Mouse (Mus musculus) bone marrow, adult 2 months (tissue): ENCODE measurements around the gene Camta1. TPM values are rescaled to one million over a fixed set of nuclear protein-coding genes. Genes with fewer than 3 reads are reported as not detected.

Source experiments
- H3K27ac ChIP-seq: fragments of 200-500 bp; 2 replicates; pipeline ENCODE4 v1.5.1; 2012; ENCODE audit warnings: low read depth, mild to moderate bottlenecking, control low read depth, inconsistent platforms, low read length; ENCODE audit not compliant: control insufficient read depth, poor library complexity, insufficient read depth
- H3K4me1 ChIP-seq: fragments of 200-500 bp; 2 replicates; pipeline ENCODE4 v1.6.1; 2011; ENCODE audit warnings: low read length; ENCODE audit not compliant: control insufficient read depth, insufficient read depth
- H3K4me3 ChIP-seq: fragments of 200-500 bp; replicated peaks from 2 replicates; pipeline ENCODE3; 2011; ENCODE audit warnings: mild to moderate bottlenecking, low read depth, low read length, control low read depth; ENCODE audit not compliant: control insufficient read depth
- CTCF ChIP-seq: fragments of 200-500 bp; IDR thresholded peaks from 2 replicates; pipeline ENCODE4 v1.5.1; 2011; ENCODE audit warnings: low read length, control low read depth; ENCODE audit not compliant: control insufficient read depth, insufficient read depth
- POLR2A ChIP-seq: fragments of 200-500 bp; IDR thresholded peaks from 2 replicates; pipeline ENCODE4 v1.6.1; 2011; ENCODE audit warnings: low read depth, mild to moderate bottlenecking, control low read depth, low read length, borderline replicate concordance; ENCODE audit not compliant: control insufficient read depth
- whole genome bisulfite sequencing: fragments of 180-500 bp; shearing (Covaris S2); methylation state at CpG from one replicate; pipeline ENCODE4 v1.1.7; 2018; 5-methylcytosine and 5-hydroxymethylcytosine counted together
- polyA plus RNA-seq: library from polyadenylated mRNA; stranded (reverse); fragments of >200 nt; gene quantifications from 2 replicates; pipeline ENCODE4 v1.2.4, GENCODE M21; 2011; ENCODE audit warnings: low replicate concordance; ENCODE audit not compliant: missing spikeins, insufficient read depth, insufficient read length

The Camta1 gene
- polyA plus RNA-seq, 1 experiment = 26.6 TPM

GRCm38 (mm10) chr4:150990148-150990547 is 871.5 kb downstream of the Camta1 start:
- WGBS = 47% methylated on average over 6 of the region's 6 CpGs
- TF ChIP-seq CTCF (peak; percentile 54; the same call in 1 of the 2 replicates), POLR2A (no peak)
- H3K4me3 ChIP-seq = no peak overlapping the region
- no peaks in the 10 kb centered on the region for H3K4me1 ChIP-seq
- H3K27ac ChIP-seq = no peak overlapping the region

DNA sequence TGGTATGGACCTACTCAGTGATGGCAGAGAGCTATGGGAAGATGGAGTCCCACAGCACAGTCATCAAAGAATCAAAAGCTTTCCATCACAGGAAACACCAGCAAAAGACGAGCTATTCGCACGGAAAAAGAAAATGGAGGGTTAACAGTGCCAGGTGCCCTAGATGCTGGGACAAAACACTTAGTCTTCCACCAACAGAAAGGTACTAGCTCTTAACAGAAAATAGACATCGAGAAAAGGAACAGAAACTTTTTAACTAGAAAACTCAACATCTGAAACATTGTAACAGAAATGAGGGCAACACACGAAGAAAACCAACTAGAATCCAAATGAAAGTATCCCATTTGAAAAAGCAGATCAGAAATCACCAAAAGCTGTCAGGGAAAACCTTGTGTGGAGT is 881.5 kb downstream of the Camta1 start:
- Histone ChIP-seq H3K27ac (no peak overlapping the region), H3K4me3 (no peak overlapping the region), H3K4me1 (no peaks in the 10 kb centered on the region; the same call in 1 of the 2 replicates)
- WGBS = 78% methylated on average over 5 of the region's 5 CpGs
- TF ChIP-seq POLR2A = no peak
- TF ChIP-seq CTCF = no peak

- 79% methylated on average over 9 of the region's 9 CpGs for WGBS
- H3K4me1 ChIP-seq = no peaks in the 10 kb centered on the region; the same call in 1 of the 2 replicates
- no peak overlapping the region for H3K27ac ChIP-seq
- no peak overlapping the region for H3K4me3 ChIP-seq
- TF ChIP-seq CTCF = no peak
- TF ChIP-seq POLR2A = no peak
These were observed 882.2 kb downstream of the Camta1 start for GRCm38 (mm10) chr4:150979455-150979854.

- Histone ChIP-seq H3K4me3 (no peak overlapping the region), H3K27ac (no peak overlapping the region), H3K4me1 (no peaks in the 10 kb centered on the region; the same call in 1 of the 2 replicates)
- TF ChIP-seq CTCF = no peak
- no peak for TF ChIP-seq POLR2A
- 87% methylated on average over 21 of the region's 21 CpGs for WGBS
These were observed 883.3 kb downstream of the Camta1 start for GRCm38 (mm10) chr4:150978156-150978910.

DNA sequence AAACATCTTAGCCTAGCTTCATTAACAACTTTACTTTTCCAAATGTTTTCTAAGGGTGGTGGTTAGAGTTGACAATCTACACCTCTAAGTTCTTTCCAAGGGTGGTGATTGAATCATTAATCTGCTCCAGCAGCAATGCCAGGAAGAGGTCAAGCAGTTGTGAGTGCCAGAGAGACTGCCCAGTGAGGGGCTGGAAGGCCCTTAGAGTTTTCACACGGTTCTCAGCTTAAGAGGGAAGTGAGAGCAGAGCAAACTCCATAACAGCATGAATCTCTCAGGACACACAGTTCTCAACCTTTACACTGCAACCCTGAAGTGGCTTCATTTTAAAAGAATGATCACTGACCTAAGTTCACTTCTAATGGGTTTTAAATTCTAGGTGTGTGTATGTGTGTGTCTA is 886.5 kb downstream of the Camta1 start:
- TF ChIP-seq POLR2A (no peak), CTCF (no peak)
- Histone ChIP-seq H3K4me1 (no peaks in the 10 kb centered on the region; the same call in 1 of the 2 replicates), H3K4me3 (no peak overlapping the region), H3K27ac (no peak overlapping the region)
- 20% methylated on average over 1 of the region's 1 CpGs for WGBS

GRCm38 (mm10) chr4:150973264-150973663 is 888.4 kb downstream of the Camta1 start:
- WGBS = 73% methylated on average over 8 of the region's 8 CpGs
- Histone ChIP-seq H3K27ac (no peak overlapping the region), H3K4me1 (no peaks in the 10 kb centered on the region; the same call in 1 of the 2 replicates), H3K4me3 (no peak overlapping the region)
- TF ChIP-seq POLR2A (no peak), CTCF (no peak)

DNA sequence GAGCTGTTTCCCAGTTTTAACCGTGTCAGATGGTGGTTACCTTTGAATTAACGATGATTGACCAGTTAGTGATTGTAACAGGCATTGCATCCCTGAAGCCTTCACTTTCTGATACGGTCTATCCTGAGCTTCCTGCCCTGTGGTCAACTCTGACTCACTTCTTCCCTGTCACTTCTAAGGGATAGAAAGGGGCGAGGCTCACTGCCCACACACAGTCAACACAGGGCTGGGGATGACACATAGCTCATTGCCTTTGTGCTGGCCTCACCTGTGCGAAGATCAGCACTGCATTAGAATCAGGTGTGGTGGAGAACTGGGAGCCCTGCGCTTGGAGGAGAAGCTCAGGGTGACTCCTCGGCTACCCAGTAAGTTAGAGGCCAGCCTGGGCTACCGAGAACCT is 892.7 kb downstream of the Camta1 start:
- Histone ChIP-seq H3K4me1 (no peaks in the 10 kb centered on the region), H3K4me3 (no peak overlapping the region), H3K27ac (no peak overlapping the region)
- 81% methylated on average over 8 of the region's 8 CpGs for WGBS
- TF ChIP-seq CTCF = no peak
- TF ChIP-seq POLR2A = no peak

DNA sequence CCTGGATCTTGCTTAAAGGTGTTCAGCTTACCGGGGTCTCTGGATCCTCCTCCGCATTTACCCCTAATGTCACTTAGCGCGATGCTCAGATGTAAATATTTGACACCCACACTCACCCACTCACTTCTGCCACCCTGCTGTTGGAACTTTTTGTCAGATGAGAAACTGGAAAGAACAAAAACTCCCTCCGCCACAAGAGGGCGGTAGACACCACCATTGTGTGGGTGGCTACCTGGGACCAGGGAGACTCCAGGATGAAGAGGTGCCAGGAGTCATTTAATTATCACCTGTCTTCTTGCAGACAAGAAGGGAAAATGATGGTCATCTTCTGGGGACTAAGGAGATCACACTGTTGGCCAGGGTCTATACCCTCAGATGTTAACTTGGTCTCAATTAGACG is 895.1 kb downstream of the Camta1 start:
- Histone ChIP-seq H3K27ac (no peak overlapping the region), H3K4me1 (no peaks in the 10 kb centered on the region), H3K4me3 (no peak overlapping the region)
- no peak for TF ChIP-seq POLR2A
- TF ChIP-seq CTCF = peak; percentile 68
- WGBS = 8% methylated on average over 7 of the region's 7 CpGs

- 68% methylated on average over 11 of the region's 11 CpGs for WGBS
- no peak overlapping the region for H3K27ac ChIP-seq
- H3K4me3 ChIP-seq = no peak overlapping the region
- TF ChIP-seq CTCF (0 out of 2 replicates have a peak, but pooled peaks have one; percentile 9), POLR2A (no peak)
- H3K4me1 ChIP-seq = no peaks in the 10 kb centered on the region
These were observed 896.1 kb downstream of the Camta1 start for GRCm38 (mm10) chr4:150965555-150965951.
